Mouse (Mus musculus): ENCODE measurements around the gene Slc34a3.

Gene Slc34a3

GRCm38 (mm10) chr2:25193330-25193770 lies 40.8 kb downstream of the Slc34a3 start:
- peak; percentile 86 for DNase-seq

GRCm38 (mm10) chr2:25187841-25188240 lies 46.3 kb downstream of the Slc34a3 start:
- DNase-seq = no peak

GRCm38 (mm10) chr2:25186575-25186930 lies 47.6 kb downstream of the Slc34a3 start:
- DNase-seq = no peak

GRCm38 (mm10) chr2:25185625-25186574 lies 48.3 kb downstream of the Slc34a3 start:
- peak; percentile 63 for DNase-seq

GRCm38 (mm10) chr2:25184496-25184895 lies 49.7 kb downstream of the Slc34a3 start:
- DNase-seq = no peak

- DNase-seq = peak; percentile 46
Measured at GRCm38 (mm10) chr2:25183336-25183735, 50.8 kb downstream of the Slc34a3 start.

- DNase-seq = no peak
Measured at GRCm38 (mm10) chr2:25182664-25183063, 51.5 kb downstream of the Slc34a3 start.

- no peak for DNase-seq
Measured at GRCm38 (mm10) chr2:25181891-25182397, 52.2 kb downstream of the Slc34a3 start.

- DNase-seq = peak; percentile 66
Measured at GRCm38 (mm10) chr2:25180973-25181890, 52.9 kb downstream of the Slc34a3 start.

GRCm38 (mm10) chr2:25180478-25180903 lies 53.7 kb downstream of the Slc34a3 start, which contains the start of gene Nrarp:
TSS of gene Nrarp (plus strand) at chr2:25180758.
- DNase-seq = peak; percentile 92

GRCm38 (mm10) chr2:25179566-25180217 lies 54.5 kb downstream of the Slc34a3 start:
- no peak for DNase-seq
